In the genomic region with DNA sequence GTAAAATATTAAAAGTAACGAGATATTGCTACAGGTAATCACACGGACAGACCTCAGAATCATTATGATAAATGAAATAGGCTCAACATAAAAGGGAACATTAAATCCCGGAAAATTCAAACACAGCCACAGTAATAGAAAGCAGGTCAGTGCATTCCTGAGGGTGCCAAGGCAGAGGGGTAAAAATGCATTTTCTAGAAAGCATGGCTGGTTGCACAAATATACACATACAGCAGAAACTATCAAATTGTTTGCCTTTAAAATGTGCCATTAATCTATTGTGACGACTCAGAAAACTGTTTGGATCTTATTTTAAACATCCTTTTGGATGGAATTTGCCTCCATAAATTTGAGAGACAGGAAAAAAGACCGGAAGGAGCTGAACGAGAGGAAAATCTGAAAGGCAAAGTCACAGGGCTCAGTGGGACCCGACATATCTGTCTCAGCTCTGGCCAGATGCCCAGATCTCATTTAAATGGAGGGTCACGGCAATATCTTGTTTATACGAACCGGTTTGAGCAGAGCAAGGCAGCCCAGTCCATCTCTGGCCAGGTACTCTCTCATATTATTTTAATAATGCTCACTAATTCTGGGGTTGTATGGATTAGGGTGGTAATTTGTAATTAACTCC, we compare ENCODE assay signal across 8 mouse cellular contexts. TPM values are rescaled to one million over a fixed set of nuclear protein-coding genes. Genes with fewer than 3 reads are reported as not detected.
DNase-seq lines count a peak whose midpoint lies in the region; ATAC-seq and TF ChIP-seq lines count a peak whose summit lies in the region.
"Had no signal": no experiment of that assay in that cellular context is flagged by ENCODE, and none has a peak within 500 bp of the region (broad histone marks: within the 10 kb centered on the region; RNA-seq: fewer than 3 reads in every experiment).

No protein-coding gene starts in this region.

- no peak overlapping the region for H3K4me3 ChIP-seq in hindbrain, postnatal 0 days (ENCODE audit: low read length)
- H3K4me3 ChIP-seq in hindbrain, embryonic 13.5 days, result no peak overlapping the region
- no peak overlapping the region for H3K4me3 ChIP-seq in intestine, embryonic 15.5 days (replicated peaks)
- H3K4me3 ChIP-seq in kidney, embryonic 14.5 days (ENCODE audit: low read length), result no peak overlapping the region
- no peak overlapping the region for H3K4me3 ChIP-seq in midbrain, postnatal 0 days (ENCODE audit: low read depth, low read length)
- H3K4me3 ChIP-seq: embryonic facial prominence, embryonic 13.5 days had no signal

- H3K27ac ChIP-seq in hindbrain, postnatal 0 days, result no peak overlapping the region
- H3K27ac ChIP-seq in hindbrain, embryonic 13.5 days, result no peak overlapping the region
- 0 out of 2 replicates have a peak overlapping the region, but pooled peaks have one; percentile 9 for H3K27ac ChIP-seq in intestine, embryonic 15.5 days
- H3K27ac ChIP-seq in kidney, embryonic 14.5 days (ENCODE audit: low read depth, low read length), result no peak overlapping the region; the same call in 1 of the 2 replicates
- no peak overlapping the region for H3K27ac ChIP-seq in midbrain, postnatal 0 days (ENCODE audit: low read depth, low read length)
- H3K27ac ChIP-seq: embryonic facial prominence, embryonic 13.5 days had no signal

- peak; percentile 64 for DNase-seq in hindbrain, postnatal 0 days (ENCODE audit: low spot score)
- peak; percentile 54 for DNase-seq in midbrain, postnatal 0 days (ENCODE audit: low spot score)
- no peak for DNase-seq in left cerebral cortex, adult 9 months (ENCODE audit: low spot score in 2 of 2)
- DNase-seq in left cerebral cortex, postnatal 36 days (ENCODE audit: low spot score in 2 of 2), result no peak

- no peaks in the 10 kb centered on the region for H3K9me3 ChIP-seq in hindbrain, postnatal 0 days (ENCODE audit: low read length)
- H3K9me3 ChIP-seq in hindbrain, embryonic 13.5 days, result no peaks in the 10 kb centered on the region
- no peaks in the 10 kb centered on the region for H3K9me3 ChIP-seq in intestine, embryonic 15.5 days
- H3K9me3 ChIP-seq in kidney, embryonic 14.5 days (ENCODE audit: control insufficient read depth, low read length), result no peaks in the 10 kb centered on the region
- H3K9me3 ChIP-seq in midbrain, postnatal 0 days (ENCODE audit: low read length), result no peaks in the 10 kb centered on the region
- H3K9me3 ChIP-seq: embryonic facial prominence, embryonic 13.5 days had no signal

- WGBS in hindbrain, postnatal 0 days, result 34% methylated on average over 10 of the region's 10 CpGs
- 55% methylated on average over 10 of the region's 10 CpGs for WGBS in hindbrain, embryonic 13.5 days
- 29% methylated on average over 10 of the region's 10 CpGs for WGBS in intestine, embryonic 15.5 days
- 45% methylated on average over 10 of the region's 10 CpGs for WGBS in kidney, embryonic 14.5 days
- WGBS in midbrain, postnatal 0 days, result 45% methylated on average over 10 of the region's 10 CpGs

- ATAC-seq in hindbrain, postnatal 0 days, result peak; percentile 71
- no peak for ATAC-seq in hindbrain, embryonic 13.5 days (ENCODE audit: low FRiP score)
- ATAC-seq in intestine, embryonic 15.5 days, result peak; percentile 87
- ATAC-seq in kidney, embryonic 14.5 days (ENCODE audit: low FRiP score, low TSS enrichment), result peak; percentile 85; the same call in 1 of the 2 replicates
- no peak for ATAC-seq in midbrain, postnatal 0 days (ENCODE audit: low FRiP score)

- H3K36me3 ChIP-seq in hindbrain, postnatal 0 days (ENCODE audit: insufficient read depth, low read length), result no peaks in the 10 kb centered on the region
- no peaks in the 10 kb centered on the region for H3K36me3 ChIP-seq in hindbrain, embryonic 13.5 days
- H3K36me3 ChIP-seq in intestine, embryonic 15.5 days, result no peaks in the 10 kb centered on the region
- no peaks in the 10 kb centered on the region for H3K36me3 ChIP-seq in kidney, embryonic 14.5 days (ENCODE audit: control insufficient read depth, insufficient read depth, low read length)
- H3K36me3 ChIP-seq in midbrain, postnatal 0 days (ENCODE audit: insufficient read depth, low read length), result no peaks in the 10 kb centered on the region
- H3K36me3 ChIP-seq: embryonic facial prominence, embryonic 13.5 days had no signal

- no peak overlapping the region for H3K9ac ChIP-seq in hindbrain, postnatal 0 days (replicated peaks; ENCODE audit: low read length)
- no peak overlapping the region for H3K9ac ChIP-seq in hindbrain, embryonic 13.5 days
- H3K9ac ChIP-seq in intestine, embryonic 15.5 days, result no peak overlapping the region
- no peak overlapping the region for H3K9ac ChIP-seq in kidney, embryonic 14.5 days (ENCODE audit: low read depth, low read length)
- no peak overlapping the region for H3K9ac ChIP-seq in midbrain, postnatal 0 days (replicated peaks; ENCODE audit: low read length, poor library complexity, severe bottlenecking)
- H3K9ac ChIP-seq: embryonic facial prominence, embryonic 13.5 days had no signal

- no peak for TF ChIP-seq CTCF in hindbrain, postnatal 0 days (IDR thresholded peaks at IDR 0.05; ENCODE audit: low read depth)
- TF ChIP-seq CTCF in midbrain, postnatal 0 days (IDR thresholded peaks at IDR 0.05), result no peak

- H3K4me2 ChIP-seq in hindbrain, postnatal 0 days (ENCODE audit: low read depth, low read length), result no peak overlapping the region
- H3K4me2 ChIP-seq in hindbrain, embryonic 13.5 days, result no peak overlapping the region
- no peak overlapping the region for H3K4me2 ChIP-seq in intestine, embryonic 15.5 days (replicated peaks)
- no peak overlapping the region for H3K4me2 ChIP-seq in kidney, embryonic 14.5 days (replicated peaks; ENCODE audit: low read depth, low read length)
- H3K4me2 ChIP-seq in midbrain, postnatal 0 days (ENCODE audit: low read depth, low read length, poor library complexity, severe bottlenecking), result no peak overlapping the region
- H3K4me2 ChIP-seq: embryonic facial prominence, embryonic 13.5 days had no signal

- H3K4me1 ChIP-seq in hindbrain, postnatal 0 days (ENCODE audit: insufficient read depth, low read length), result no peaks in the 10 kb centered on the region
- H3K4me1 ChIP-seq in hindbrain, embryonic 13.5 days (replicated peaks), result peaks cover 2% of the 10 kb centered on the region; the same call in 1 of the 2 replicates
- peaks cover 10% of the 10 kb centered on the region; the same call in 1 of the 2 replicates for H3K4me1 ChIP-seq in intestine, embryonic 15.5 days (replicated peaks)
- H3K4me1 ChIP-seq in kidney, embryonic 14.5 days (ENCODE audit: control insufficient read depth, insufficient read depth, low read length), result no peaks in the 10 kb centered on the region
- H3K4me1 ChIP-seq in midbrain, postnatal 0 days (ENCODE audit: insufficient read depth, low read length), result 0 out of 2 replicates have a peak, but pooled peaks cover 2% of the 10 kb centered on the region

- intact Hi-C loops in left cerebral cortex, postnatal 36 days (cut with DNase I), result no loop called here

- H3K27me3 ChIP-seq in hindbrain, postnatal 0 days (ENCODE audit: insufficient read depth, low read length), result no peaks in the 10 kb centered on the region
- H3K27me3 ChIP-seq in hindbrain, embryonic 13.5 days, result no peaks in the 10 kb centered on the region
- H3K27me3 ChIP-seq in intestine, embryonic 15.5 days (replicated peaks), result no peaks in the 10 kb centered on the region
- H3K27me3 ChIP-seq in kidney, embryonic 14.5 days (ENCODE audit: control insufficient read depth, insufficient read depth, low read length), result no peaks in the 10 kb centered on the region
- H3K27me3 ChIP-seq in midbrain, postnatal 0 days (ENCODE audit: insufficient read depth, low read length), result no peaks in the 10 kb centered on the region
- H3K27me3 ChIP-seq: embryonic facial prominence, embryonic 13.5 days had no signal

RNA-seq across cellular contexts. Expression of gene Ipcef1, which starts 4.9 kb away (rescaled TPM):
- 8.5 and 12.2 TPM in 2 replicates for total RNA-seq in hindbrain, postnatal 0 days (2014; rRNA removed)
- polyA plus RNA-seq in hindbrain, postnatal 0 days (2015; fragmentation: Nextera tagmentation; extraction: Ambion mirVana), result 2.7 and 3.0 TPM in 2 replicates
- polyA plus RNA-seq in hindbrain, embryonic 13.5 days (2015; fragmentation: Nextera tagmentation; extraction: Ambion mirVana), result 0.69 and 1.3 TPM in 2 replicates
- polyA plus RNA-seq in intestine, embryonic 15.5 days (2015; fragmentation: Nextera tagmentation; extraction: Ambion mirVana), result 0.19 and 0.23 TPM in 2 replicates
- 3.2 and 3.6 TPM in 2 replicates for polyA plus RNA-seq in kidney, embryonic 14.5 days (2014; fragmentation: Nextera tagmentation; extraction: Ambion mirVana)
- 6.1 and 11.1 TPM in 2 replicates for total RNA-seq in midbrain, postnatal 0 days (2014; rRNA removed)
- 1.3 and 1.8 TPM in 2 replicates for polyA plus RNA-seq in midbrain, postnatal 0 days (2015; fragmentation: Nextera tagmentation; extraction: Ambion mirVana)
- total RNA-seq in left cerebral cortex, postnatal 36 days (2021), result 10 to 100 TPM; 87.4 to 88.4 TPM

Comparison
In these comparisons a context has a peak if more than half of its experiments do, and no peak if none do; other contexts are left out.
1. ATAC-seq: peak in hindbrain, postnatal 0 days (single experiment), intestine, embryonic 15.5 days (single experiment) and kidney, embryonic 14.5 days (single experiment); none in hindbrain, embryonic 13.5 days (single experiment) and midbrain, postnatal 0 days (single experiment).
2. DNase-seq: peak in hindbrain, postnatal 0 days (single experiment) and midbrain, postnatal 0 days (single experiment); none in left cerebral cortex, adult 9 months (0 of 2) and left cerebral cortex, postnatal 36 days (0 of 2).